Mouse (Mus musculus) frontal cortex, postnatal 10 days (tissue): ENCODE data around the gene Snx29.

Experiments
- DNase-seq, 2 experiments: peaks; one replicate each; pipeline ENCODE4 v3.0.0; 2022; ENCODE audit warnings: low spot score in 2 of 2, mixed read lengths in 1 of 2

Snx29 gene

GRCm38 (mm10) chr16:11637794-11638193, 315.1 kb downstream of the Snx29 start:
- no peak for DNase-seq

DNA sequence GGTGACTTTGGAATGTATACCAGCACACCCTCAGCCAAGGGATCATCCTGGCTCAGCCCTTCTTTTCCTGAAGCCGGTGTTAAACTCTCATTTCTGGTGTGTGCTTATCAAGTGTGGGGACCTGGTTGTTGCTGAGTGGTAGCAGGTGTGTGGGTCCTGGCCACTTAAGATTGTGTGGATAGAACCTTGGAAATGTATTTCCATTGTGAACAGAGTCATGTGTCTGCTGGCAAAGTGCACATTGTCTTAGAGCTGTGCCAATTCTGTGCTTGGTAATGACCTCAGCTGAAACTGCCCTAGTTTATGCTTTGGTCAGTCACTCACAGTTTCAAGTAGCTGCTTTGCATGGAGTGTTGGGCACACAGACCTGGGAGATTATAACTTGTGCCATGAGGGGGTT, 316.0 kb downstream of the Snx29 start:
- DNase-seq = no peak

DNA sequence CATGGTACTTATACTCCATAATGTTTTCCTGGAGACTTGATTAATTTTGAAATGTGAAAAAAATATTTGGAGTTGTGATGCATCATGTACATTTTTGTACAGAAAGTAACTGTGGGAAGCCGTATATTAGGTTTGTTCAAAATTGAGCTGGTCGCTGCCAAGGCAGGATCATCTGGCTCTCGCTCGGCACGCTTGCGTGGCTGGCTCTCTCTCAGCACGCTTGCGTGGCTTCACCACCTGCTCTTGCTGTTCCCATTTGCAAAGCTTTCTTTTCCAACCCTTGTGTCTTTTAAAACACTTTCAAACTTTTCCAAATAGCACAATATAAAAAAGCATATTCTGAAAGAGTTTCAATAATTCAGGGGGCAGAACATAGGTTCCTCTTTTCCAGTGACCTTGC, 317.2 kb downstream of the Snx29 start:
- no peak for DNase-seq

DNA sequence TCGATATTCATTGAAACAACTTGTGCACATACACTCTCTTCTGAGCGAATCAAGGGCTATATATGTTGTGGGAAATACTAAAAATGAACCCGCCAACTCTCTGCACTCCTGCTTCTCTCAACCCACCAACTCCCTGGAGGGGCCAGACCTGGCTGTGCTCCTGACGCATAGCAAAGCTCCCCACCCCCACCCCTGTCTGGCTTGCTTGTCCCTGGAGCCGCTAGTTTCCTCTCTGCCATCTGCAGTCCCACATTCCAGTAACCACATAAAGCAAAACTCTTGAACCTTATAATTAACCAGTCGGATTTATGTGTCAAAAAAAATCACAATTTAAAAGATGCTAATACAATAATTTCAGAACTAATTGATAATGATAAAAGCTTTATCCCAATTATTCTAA, 320.9 kb downstream of the Snx29 start:
- no peak for DNase-seq

GRCm38 (mm10) chr16:11644399-11644798, 321.7 kb downstream of the Snx29 start:
- no peak for DNase-seq

DNA sequence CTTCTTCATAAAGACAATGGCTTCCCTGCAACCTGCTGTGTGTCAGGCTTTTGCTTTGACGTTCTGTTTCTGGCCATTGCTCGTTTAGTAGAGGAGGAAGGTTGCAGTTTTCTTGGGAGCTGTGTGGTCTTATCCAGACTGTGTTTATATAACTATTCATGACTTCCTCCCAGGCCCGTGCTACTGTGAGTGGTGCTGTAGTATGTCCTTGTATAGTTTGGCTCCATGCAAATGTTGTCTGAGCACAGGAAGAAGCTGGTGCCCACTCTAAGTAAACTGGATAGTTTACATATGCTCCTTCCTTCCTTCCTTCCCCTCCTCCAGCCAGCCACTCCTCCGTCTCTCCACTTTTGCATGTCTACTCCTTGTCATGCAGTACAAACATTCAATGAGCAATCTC, 323.0 kb downstream of the Snx29 start:
- DNase-seq = no peak

GRCm38 (mm10) chr16:11646745-11647289, 324.1 kb downstream of the Snx29 start:
- no peak for DNase-seq

DNA sequence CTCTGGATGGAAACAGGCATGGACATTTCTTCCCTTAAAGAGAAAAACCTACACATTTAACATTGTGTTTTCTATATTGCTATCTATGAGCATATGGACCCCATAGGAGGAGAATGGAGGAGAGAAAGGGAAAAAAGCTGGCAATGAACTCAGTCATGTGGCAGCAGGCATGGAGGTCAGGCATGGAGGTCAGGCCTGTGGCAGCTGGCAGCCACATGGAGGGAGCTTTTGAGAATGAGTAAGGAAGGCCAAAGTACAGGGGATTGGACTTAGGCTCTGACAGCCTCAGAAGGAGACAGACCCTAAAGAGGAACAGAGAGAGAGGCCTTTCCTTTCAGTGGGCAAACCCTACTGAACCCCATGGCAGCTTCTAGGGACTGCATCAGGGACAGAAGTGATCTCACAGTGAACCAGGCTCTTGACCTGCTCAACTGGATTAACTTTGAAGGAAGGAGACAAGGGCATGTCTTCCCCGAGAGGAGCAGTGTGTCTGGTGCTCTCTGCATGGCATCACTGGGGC, 325.5 kb downstream of the Snx29 start:
- no peak for DNase-seq

- no peak for DNase-seq
These were observed 330.1 kb downstream of the Snx29 start for GRCm38 (mm10) chr16:11652686-11653366.

GRCm38 (mm10) chr16:11655893-11656292, 333.2 kb downstream of the Snx29 start:
- DNase-seq = no peak

- no peak for DNase-seq
These were observed 334.4 kb downstream of the Snx29 start for GRCm38 (mm10) chr16:11657111-11657510.

DNA sequence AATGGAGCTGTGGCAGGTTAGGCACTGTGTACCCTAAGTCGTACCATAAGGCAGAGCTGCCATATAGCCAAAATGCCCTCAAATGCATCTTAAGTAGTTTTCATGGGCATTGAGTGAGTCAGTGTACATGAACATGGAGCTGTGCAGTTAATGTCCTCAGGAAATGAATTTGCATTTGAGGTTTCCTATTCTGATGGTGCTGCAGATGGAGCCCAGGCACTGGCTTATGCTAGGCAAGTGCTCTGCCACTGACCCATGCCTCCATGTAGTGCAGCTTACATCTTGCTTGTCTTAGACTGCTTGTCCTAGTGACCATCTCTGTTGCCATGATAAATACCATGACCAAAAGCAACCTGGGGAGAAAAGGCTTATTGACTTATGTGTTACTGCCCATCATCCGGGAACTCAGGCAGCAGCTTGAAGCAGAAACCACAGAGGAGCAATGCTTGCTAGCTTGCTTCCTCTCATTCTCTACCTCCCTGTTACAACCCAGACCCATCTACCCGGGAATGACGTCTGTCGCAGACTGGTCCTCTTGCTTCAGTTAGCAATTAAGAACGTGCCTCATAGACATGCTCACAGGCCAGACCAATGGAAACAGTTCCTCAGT, 336.5 kb downstream of the Snx29 start:
- DNase-seq = no peak

DNA sequence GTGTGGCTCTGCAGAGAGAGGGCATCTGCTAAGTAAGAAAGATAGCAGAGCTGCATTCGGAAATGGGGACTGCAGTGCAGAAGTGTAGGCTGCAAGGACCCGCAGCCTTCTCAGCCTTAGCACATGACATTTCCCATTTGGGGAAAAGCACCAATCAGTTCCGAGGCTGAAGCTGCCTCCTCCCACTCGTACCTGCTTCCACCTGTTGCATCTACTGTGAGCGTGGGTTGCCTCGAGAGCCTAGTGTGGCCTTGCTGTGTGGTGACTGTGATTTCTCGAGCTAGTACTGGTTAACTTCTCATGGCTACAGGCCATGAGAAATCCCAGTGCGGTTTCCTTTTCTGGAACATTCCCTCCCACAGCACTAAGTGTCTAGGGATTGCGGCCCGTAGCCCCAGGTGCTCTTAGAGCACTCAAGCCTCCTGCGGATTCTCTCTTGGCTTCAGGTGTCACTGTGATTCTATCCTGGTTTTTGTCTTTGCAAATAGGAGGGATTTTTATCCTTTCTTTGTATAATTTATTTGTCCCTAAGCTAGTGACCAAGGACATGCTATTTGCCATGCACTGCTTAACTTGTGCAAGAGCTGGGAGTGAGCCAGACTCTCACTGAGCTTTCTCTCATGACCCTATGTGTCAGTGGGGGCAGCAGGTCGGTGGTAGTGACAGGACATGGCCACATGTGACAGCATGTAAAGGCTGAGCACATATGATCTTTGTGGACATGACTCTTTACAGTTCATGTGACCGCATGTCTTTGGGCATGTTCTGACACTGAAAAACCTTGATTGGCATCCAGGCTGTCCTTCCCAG, 342.4 kb downstream of the Snx29 start:
- no peak for DNase-seq

- no peak for DNase-seq
These were observed 343.2 kb downstream of the Snx29 start for GRCm38 (mm10) chr16:11665869-11666268.

DNA sequence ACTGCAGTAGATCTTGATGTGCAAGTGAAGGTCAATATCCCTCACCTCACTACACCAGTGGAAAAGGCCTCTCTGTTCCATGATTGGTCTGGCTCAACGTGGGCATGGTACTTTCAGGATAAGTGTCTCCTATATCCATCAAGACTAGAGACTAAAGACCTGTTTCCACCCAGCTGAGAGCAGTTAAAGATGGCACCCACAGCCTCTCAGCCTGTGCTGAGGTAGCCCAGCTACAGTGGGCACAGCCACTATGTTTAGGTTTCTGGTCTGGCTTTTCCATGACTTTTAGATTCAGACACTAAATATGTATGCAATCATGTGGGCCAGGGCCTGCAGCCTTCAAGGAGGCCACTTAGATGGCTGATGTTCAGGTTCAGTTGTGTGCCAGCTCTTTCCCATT, 345.7 kb downstream of the Snx29 start:
- no peak for DNase-seq

DNA sequence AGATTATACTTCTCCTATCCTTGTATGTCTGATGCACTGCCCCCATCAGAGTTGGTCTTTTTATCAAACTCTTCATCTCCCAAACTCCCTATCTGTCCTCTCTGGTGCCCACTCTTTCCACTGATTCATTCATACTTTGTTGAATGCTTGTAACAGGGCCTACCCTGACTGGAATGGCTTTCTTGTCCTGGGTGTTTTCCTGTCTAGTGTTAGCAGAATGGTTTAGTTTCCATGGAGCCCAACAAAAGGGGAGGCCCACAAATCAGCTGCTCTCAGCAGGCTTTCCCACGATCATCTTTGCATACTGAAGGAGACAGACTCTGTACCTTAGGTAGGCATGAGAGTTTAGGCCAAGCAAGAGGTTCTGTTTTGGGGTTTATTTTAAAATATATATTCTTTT, 346.2 kb downstream of the Snx29 start:
- DNase-seq = no peak

GRCm38 (mm10) chr16:11670251-11670970, 347.7 kb downstream of the Snx29 start:
- DNase-seq = no peak

DNA sequence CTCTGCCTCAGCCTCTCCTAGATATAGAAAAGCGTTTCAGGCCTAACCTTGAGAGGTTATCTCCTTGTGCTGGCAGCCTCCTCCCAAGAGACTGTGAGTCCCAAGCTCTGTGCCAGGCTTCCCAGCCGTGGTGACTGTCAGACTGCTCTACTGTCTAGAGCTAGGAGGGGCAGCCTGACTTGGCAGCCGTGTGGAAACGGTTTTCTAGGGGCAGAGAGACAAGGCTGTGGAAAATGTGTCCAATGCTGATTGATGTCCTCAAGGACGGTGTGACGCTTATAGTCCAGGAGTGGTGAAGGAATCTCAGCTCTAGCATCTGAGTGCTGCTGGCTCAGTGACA, 348.2 kb downstream of the Snx29 start:
- DNase-seq = no peak

GRCm38 (mm10) chr16:11676006-11676405, 353.3 kb downstream of the Snx29 start:
- no peak for DNase-seq

DNA sequence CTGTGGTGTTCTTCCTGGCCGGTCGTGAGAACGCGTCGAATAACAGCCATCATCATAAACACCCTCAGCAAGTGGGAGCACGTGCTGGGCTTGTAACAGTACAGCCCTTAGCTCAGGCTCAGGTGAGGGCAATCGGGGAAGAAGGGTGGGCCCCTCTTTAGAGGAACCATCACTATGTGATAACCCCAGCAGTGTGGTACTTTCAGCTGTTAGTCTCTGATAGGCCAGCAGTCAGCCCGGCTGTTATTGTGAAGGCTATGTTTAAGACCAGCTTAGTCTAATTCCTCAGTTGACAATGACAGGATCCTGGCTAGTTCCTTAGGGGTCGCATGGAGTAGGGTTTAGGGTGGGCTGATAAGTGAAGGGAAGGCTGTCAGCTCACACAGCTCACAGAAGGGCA, 362.6 kb downstream of the Snx29 start:
- DNase-seq = no peak

- no peak for DNase-seq
These were observed 363.1 kb downstream of the Snx29 start for GRCm38 (mm10) chr16:11685735-11686340.
